Mouse (Mus musculus) limb, embryonic 14.5 days (tissue): Measurements from ENCODE around the gene Rngtt. TPM values are rescaled to one million over a fixed set of nuclear protein-coding genes. Genes with fewer than 3 reads are reported as not detected.

Source experiments
- ATAC-seq: fragments of 200-750 bp; cut with Nextera tagmentation; 2 replicates; pipeline ENCODE4 v1.8.0; 2017; ENCODE audit warnings: low read depth, moderate number of reproducible peaks, moderate TSS enrichment; ENCODE audit not compliant: low FRiP score
- DNase-seq: peaks from one replicate; pipeline ENCODE4 v3.0.0-alpha.2; 2015; ENCODE audit warnings: low spot score
- H3K27ac ChIP-seq: fragments of 300-500 bp; sonication (generic); replicated peaks from 2 replicates; pipeline ENCODE4 v1.5.1; 2014; ENCODE audit warnings: low read depth, mild to moderate bottlenecking, low read length, moderate library complexity, mixed read lengths
- H3K27me3 ChIP-seq: fragments of 300-500 bp; sonication (generic); 2 replicates; pipeline ENCODE4 v1.6.1; 2014; ENCODE audit warnings: low read length, mixed read lengths; ENCODE audit not compliant: control insufficient read depth, insufficient read depth
- H3K36me3 ChIP-seq: fragments of 300-500 bp; sonication (generic); 2 replicates; pipeline ENCODE4 v1.6.1; 2014; ENCODE audit warnings: mild to moderate bottlenecking, low read length, moderate library complexity, mixed read lengths; ENCODE audit not compliant: control insufficient read depth, insufficient read depth
- H3K4me1 ChIP-seq: fragments of 300-500 bp; sonication (generic); 2 replicates; pipeline ENCODE4 v1.6.1; 2014; ENCODE audit warnings: antibody characterized with exemption, low read length, mixed read lengths; ENCODE audit not compliant: control insufficient read depth, insufficient read depth
- H3K4me2 ChIP-seq: fragments of 300-500 bp; sonication (generic); replicated peaks from 2 replicates; pipeline ENCODE4 v1.6.1; 2014; ENCODE audit warnings: low read depth, mild to moderate bottlenecking, low read length, moderate library complexity; ENCODE audit not compliant: severe bottlenecking
- H3K4me3 ChIP-seq: fragments of 300-500 bp; sonication (generic); replicated peaks from 2 replicates; pipeline ENCODE4 v1.5.1; 2014; ENCODE audit warnings: low read length
- H3K9ac ChIP-seq: fragments of 300-500 bp; sonication (generic); 2 replicates; pipeline ENCODE4 v1.6.1; 2014; ENCODE audit warnings: mild to moderate bottlenecking, low read depth, low read length, moderate library complexity; ENCODE audit not compliant: severe bottlenecking
- H3K9me3 ChIP-seq: fragments of 300-500 bp; sonication (generic); 2 replicates; pipeline ENCODE4 v1.6.1; 2016; ENCODE audit warnings: low read length; ENCODE audit not compliant: control insufficient read depth
- POLR2A ChIP-seq: fragments of 200-500 bp; IDR thresholded peaks from 2 replicates; pipeline ENCODE4 v1.8.0; 2012; ENCODE audit warnings: inconsistent platforms, mild to moderate bottlenecking, moderate library complexity, borderline replicate concordance; ENCODE audit not compliant: insufficient read depth, insufficient read length; ENCODE audit errors: extremely low read depth
- WGBS: fragments of 180-500 bp; shearing (Covaris S2); extraction: QIAGEN DNeasy Blood & Tissue Kit; methylation state at CpG from one replicate; pipeline ENCODE4 v1.1.7; 2014; 5-methylcytosine and 5-hydroxymethylcytosine counted together
- polyA plus RNA-seq, 2 experiments: library from polyadenylated mRNA; depleted of rRNA in 1 of 2; stranded (reverse) in 1 of 2; unstranded in 1 of 2; fragments of >200 nt; fragmentation: Nextera tagmentation in 1 of 2; extraction: Ambion mirVana in 1 of 2; gene quantifications; 2 replicates each; pipeline versions ENCODE4 v1.2.1 to v1.2.3; 2012 to 2014

The Rngtt gene
- polyA plus RNA-seq, 2 experiments, result 8.3 to 16.9 TPM

DNA sequence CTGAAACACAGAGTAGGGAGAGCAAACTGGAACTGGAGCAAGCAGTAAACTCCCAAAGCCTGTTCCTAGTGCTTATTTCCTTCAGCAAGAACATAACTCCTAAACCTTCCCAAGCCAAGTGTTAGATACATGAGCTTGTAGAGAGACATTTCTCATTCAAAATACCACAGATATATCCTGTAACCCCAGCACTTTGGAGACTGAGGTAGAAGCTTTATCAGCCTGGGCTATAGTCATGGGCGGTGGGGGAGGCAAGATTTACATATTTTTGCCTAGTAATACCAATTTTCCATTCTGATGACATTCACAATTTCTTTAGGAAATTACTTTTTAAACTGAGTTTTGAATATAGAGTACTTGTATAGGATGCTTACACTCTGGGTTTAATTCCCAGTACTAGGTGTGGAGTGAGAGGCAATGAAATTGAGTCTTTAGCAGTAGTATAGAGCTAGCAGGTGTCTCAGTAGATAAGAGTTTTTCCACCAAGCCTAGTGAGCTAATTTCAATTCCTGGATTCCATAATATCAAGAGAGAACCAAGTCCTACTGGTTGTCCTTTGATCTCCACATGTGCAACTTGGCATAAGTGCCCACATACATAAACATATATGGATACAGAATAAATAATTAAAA lies 160.7 kb downstream of the Rngtt start:
- Histone ChIP-seq H3K4me1 (no peaks in the 10 kb centered on the region), H3K36me3 (no peaks in the 10 kb centered on the region), H3K4me2 (no peak overlapping the region), H3K4me3 (no peak overlapping the region), H3K27ac (no peak overlapping the region), H3K9ac (no peak overlapping the region), H3K9me3 (no peaks in the 10 kb centered on the region), H3K27me3 (no peaks in the 10 kb centered on the region)
- no peak for DNase-seq
- no peak for ATAC-seq
- TF ChIP-seq POLR2A, result no peak
- 97% methylated on average over 1 of the region's 1 CpGs for WGBS

DNA sequence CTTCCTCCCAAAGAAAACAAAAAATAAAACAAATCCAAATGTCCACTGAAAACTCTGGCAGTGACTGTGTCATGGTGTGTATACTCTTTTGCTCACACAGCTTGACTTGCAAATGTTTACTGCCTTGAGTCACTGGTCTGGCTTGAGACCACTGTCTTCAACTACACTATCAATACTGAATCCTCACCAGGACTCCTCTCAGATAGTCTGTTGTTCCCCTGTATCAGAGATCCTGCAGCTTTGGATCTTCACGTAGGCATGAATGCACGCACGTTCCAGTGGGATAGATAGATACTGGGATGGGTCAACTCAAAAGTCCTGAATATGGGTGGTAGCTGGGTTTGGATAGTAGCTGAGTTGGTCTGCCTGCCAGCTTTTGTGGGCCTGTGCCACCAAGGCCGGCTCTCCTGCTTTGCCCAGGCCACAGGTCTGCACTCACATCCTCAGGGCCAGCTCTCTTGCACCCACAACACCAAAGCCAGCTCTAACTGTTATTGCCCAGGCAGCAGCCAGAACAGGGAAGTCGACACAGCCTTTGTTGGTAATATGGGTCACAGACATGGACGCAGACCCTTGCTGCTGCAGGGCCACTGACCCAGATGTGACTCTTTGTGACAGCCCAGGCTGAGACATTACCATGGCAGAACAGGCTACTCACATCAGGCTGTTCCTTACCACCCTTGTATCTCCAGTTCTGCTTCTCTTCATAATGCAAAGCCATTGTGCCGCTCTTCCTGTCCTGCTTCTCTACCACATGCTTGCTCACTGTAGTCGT lies 168.1 kb downstream of the Rngtt start:
- no peaks in the 10 kb centered on the region for H3K4me1 ChIP-seq
- ATAC-seq, result no peak
- 74% methylated on average over 8 of the region's 8 CpGs for WGBS
- no peak for TF ChIP-seq POLR2A
- no peak overlapping the region for H3K4me3 ChIP-seq
- no peaks in the 10 kb centered on the region for H3K9me3 ChIP-seq
- no peak overlapping the region for H3K27ac ChIP-seq
- no peak overlapping the region for H3K9ac ChIP-seq
- DNase-seq, result no peak
- H3K4me2 ChIP-seq, result no peak overlapping the region
- H3K27me3 ChIP-seq, result no peaks in the 10 kb centered on the region
- no peaks in the 10 kb centered on the region for H3K36me3 ChIP-seq

DNA sequence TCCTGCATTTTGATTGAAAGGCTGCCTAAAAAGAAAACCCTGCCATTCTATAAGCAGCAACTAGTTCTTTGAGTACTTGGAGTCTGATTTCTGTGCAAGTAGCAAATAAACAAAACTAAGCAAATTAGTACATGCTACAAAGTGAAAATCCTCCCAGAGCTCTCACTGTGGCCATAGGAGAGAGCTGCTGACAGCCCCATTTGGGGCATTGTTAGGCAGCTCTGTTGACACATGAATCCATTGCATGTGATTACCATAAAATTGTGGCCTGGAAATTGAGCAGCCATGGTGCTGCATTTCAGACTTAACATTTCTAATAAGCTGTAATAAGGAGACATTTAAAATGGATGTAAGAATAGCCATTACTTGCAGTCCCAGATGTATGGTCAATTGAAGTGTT lies 171.6 kb downstream of the Rngtt start:
- no peak for TF ChIP-seq POLR2A
- no peak overlapping the region for H3K9ac ChIP-seq

DNA sequence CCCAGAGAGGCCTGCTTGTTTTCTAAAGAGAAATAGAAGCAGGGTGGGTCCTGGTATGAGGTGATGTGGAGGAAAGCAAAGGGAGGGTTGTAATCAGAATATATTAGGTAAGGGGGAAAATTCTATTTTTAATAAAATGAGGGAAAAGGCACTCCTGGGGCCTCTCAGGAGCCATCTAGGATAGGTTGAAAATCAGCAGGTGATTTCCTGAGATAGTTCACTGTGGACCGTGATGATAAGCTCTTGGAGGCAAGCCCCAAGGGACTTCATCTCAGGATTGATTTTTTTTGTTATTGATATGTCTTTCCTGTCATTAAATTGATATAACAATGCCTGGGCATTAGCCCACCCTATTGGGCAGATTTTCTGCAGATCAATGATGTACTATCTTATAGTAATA lies 175.9 kb downstream of the Rngtt start:
- no peak overlapping the region for H3K27ac ChIP-seq
- no peak for TF ChIP-seq POLR2A
- no peak overlapping the region for H3K4me2 ChIP-seq
- no peaks in the 10 kb centered on the region for H3K4me1 ChIP-seq
- H3K36me3 ChIP-seq, result no peaks in the 10 kb centered on the region
- H3K9ac ChIP-seq, result no peak overlapping the region
- WGBS, result 92% methylated on average over 1 of the region's 1 CpGs
- no peaks in the 10 kb centered on the region for H3K9me3 ChIP-seq
- no peak overlapping the region for H3K4me3 ChIP-seq
- no peak for DNase-seq
- no peak for ATAC-seq
- no peaks in the 10 kb centered on the region for H3K27me3 ChIP-seq

More for the DNA sequence above, 171.6 kb downstream of the Rngtt start:
- Histone ChIP-seq H3K4me2 (no peak overlapping the region), H3K27ac (no peak overlapping the region), H3K4me1 (no peaks in the 10 kb centered on the region), H3K27me3 (no peaks in the 10 kb centered on the region), H3K4me3 (no peak overlapping the region), H3K36me3 (no peaks in the 10 kb centered on the region), H3K9me3 (no peaks in the 10 kb centered on the region)
- DNase-seq (no peak), ATAC-seq (no peak)

DNA sequence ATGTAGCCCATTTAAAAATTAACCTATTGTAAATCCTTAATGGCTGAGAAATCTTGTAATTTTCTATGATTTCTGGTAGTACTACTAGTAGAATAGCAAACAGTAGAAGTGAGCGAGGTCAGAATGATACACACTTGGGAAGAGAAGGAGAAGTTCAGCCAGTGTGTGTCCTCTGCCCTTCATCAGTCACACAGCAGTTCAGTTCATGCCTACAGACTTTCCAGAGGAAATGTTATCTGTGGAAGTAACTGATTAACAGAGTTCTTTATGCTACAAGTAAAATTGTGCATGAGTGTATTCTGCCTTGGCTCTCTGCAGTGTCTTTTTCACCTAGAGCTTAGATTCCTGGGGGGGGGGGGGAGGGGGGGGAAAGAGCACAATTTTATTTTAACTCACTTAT lies 181.0 kb downstream of the Rngtt start:
- Histone ChIP-seq H3K9ac (no peak overlapping the region), H3K4me3 (no peak overlapping the region), H3K4me2 (no peak overlapping the region), H3K9me3 (peaks cover 4% of the 10 kb centered on the region; the same call in 1 of the 2 replicates), H3K27ac (no peak overlapping the region), H3K36me3 (no peaks in the 10 kb centered on the region), H3K4me1 (no peaks in the 10 kb centered on the region), H3K27me3 (no peaks in the 10 kb centered on the region)
- no peak for TF ChIP-seq POLR2A
- ATAC-seq (no peak), DNase-seq (no peak)
- WGBS, result 83% methylated on average over 1 of the region's 1 CpGs
